In the genomic region with DNA sequence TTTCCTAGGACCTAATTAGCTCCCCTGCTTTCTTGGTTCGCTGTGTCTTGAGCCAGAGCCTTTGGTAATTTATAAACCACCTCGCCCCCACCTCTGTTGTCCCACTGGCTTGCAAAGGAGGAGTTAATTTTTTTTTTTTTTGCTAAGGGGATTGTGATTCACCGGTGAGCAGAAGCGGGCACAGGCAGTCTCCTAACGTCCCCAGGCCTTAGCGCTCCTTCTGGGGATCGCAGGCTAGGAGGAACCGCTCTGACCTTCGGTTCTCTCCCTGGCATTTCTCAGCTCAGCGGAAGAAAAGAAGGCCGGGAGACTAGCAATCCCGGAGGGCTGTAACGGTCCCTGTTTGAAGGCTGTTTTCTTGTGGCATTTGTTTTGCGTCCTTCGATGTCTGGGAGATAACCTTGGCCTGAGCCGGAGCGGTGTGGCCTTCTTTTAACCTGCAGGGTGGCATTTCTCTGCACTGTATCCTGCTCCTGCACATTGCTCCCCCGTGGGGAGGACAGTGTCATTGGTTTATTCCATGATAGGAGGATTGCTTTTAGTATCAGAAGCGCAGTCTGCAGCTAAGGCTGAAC, we compare ENCODE assay signal across 8 mouse cellular contexts. TPM values are rescaled to one million over a fixed set of nuclear protein-coding genes. Genes with fewer than 3 reads are reported as not detected.
DNase-seq lines count a peak whose midpoint lies in the region; ATAC-seq and TF ChIP-seq lines count a peak whose summit lies in the region.

No protein-coding gene starts in this region.

- no peaks in the 10 kb centered on the region for H3K36me3 ChIP-seq in heart, embryonic 11.5 days (ENCODE audit: control insufficient read depth, insufficient read depth, low read length)
- H3K36me3 ChIP-seq in kidney, embryonic 16.5 days (ENCODE audit: insufficient read depth, low read length), result no peaks in the 10 kb centered on the region
- H3K36me3 ChIP-seq in liver, embryonic 14.5 days (replicated peaks; ENCODE audit: control insufficient read depth, insufficient read depth, low read depth), result no peaks in the 10 kb centered on the region

- 6% methylated on average over 19 of the region's 19 CpGs for WGBS in heart, embryonic 11.5 days (ENCODE audit: insufficient replicate concordance)
- WGBS in kidney, embryonic 16.5 days, result 12% methylated on average over 19 of the region's 19 CpGs
- WGBS in liver, embryonic 14.5 days (ENCODE audit: insufficient replicate concordance), result 10% methylated on average over 19 of the region's 19 CpGs

- no peak for TF ChIP-seq CTCF in liver, embryonic 14.5 days (IDR thresholded peaks at IDR 0.05; ENCODE audit: low read depth)

- ATAC-seq in common myeloid progenitor, adult 5-6 weeks (replicated peaks; ENCODE audit: low read depth, poor library complexity, severe bottlenecking), result peak; percentile 22
- ATAC-seq in heart, embryonic 11.5 days (replicated peaks; ENCODE audit: insufficient number of reproducible peaks, low FRiP score, low TSS enrichment), result no peak
- peak; percentile 32; the same call in 1 of the 2 replicates for ATAC-seq in kidney, embryonic 16.5 days (ENCODE audit: low FRiP score, low TSS enrichment)
- no peak for ATAC-seq in liver, embryonic 14.5 days (ENCODE audit: insufficient read depth)

- no peaks in the 10 kb centered on the region for H3K9me3 ChIP-seq in heart, embryonic 11.5 days (replicated peaks; ENCODE audit: control insufficient read depth, low read length)
- H3K9me3 ChIP-seq in kidney, embryonic 16.5 days (ENCODE audit: low read length), result no peaks in the 10 kb centered on the region
- no peaks in the 10 kb centered on the region for H3K9me3 ChIP-seq in liver, embryonic 14.5 days (ENCODE audit: control insufficient read depth, low read length)

- 0 out of 2 replicates have a peak, but pooled peaks cover 2% of the 10 kb centered on the region for H3K4me1 ChIP-seq in heart, embryonic 11.5 days (ENCODE audit: control insufficient read depth, insufficient read depth, low read length)
- H3K4me1 ChIP-seq in kidney, embryonic 16.5 days (ENCODE audit: insufficient read depth, low read length), result peaks cover 8% of the 10 kb centered on the region
- peaks cover 0 to 4% of the 10 kb centered on the region in 2 experiments; a peak in 2 of 4 replicates for H3K4me1 ChIP-seq in liver, embryonic 14.5 days (replicated peaks; ENCODE audit: control insufficient read depth in 2 of 2, insufficient read depth in 2 of 2, low read length in 1 of 2)

- DNase-seq in 416B (ENCODE audit: low read depth) (peak; percentile 76), MN1 (ENCODE audit: low spot score) (peak; percentile 51)
- no peak for DNase-seq in liver, embryonic 14.5 days (ENCODE audit: low read depth in 3 of 3, low spot score in 3 of 3)
- DNase-seq in right cerebral cortex, adult 2 months (ENCODE audit: low spot score in 2 of 2), result peak; percentile 41 to 62
- DNase-seq in urinary bladder, postnatal 4 days (ENCODE audit: low spot score in 2 of 2), result no peak

- H3K4me2 ChIP-seq in heart, embryonic 11.5 days, result peak overlapping the region; percentile 96
- H3K4me2 ChIP-seq in kidney, embryonic 16.5 days (replicated peaks; ENCODE audit: low read depth, low read length), result peak overlapping the region; percentile 97
- H3K4me2 ChIP-seq in liver, embryonic 14.5 days (ENCODE audit: low read depth), result peak overlapping the region; percentile 91

- H3K27ac ChIP-seq in heart, embryonic 11.5 days (ENCODE audit: low read depth, low read length), result no peak overlapping the region
- H3K27ac ChIP-seq in kidney, embryonic 16.5 days (ENCODE audit: low read length), result peak overlapping the region; percentile 81
- no peak overlapping the region for H3K27ac ChIP-seq in liver, embryonic 14.5 days

- no peaks in the 10 kb centered on the region for H3K27me3 ChIP-seq in heart, embryonic 11.5 days (ENCODE audit: control insufficient read depth, insufficient read depth, low read length)
- no peaks in the 10 kb centered on the region for H3K27me3 ChIP-seq in kidney, embryonic 16.5 days (ENCODE audit: insufficient read depth, low read length)
- H3K27me3 ChIP-seq in liver, embryonic 14.5 days (ENCODE audit: control insufficient read depth, insufficient read depth, low read length), result no peaks in the 10 kb centered on the region

- H3K9ac ChIP-seq in heart, embryonic 11.5 days (ENCODE audit: low read depth, low read length), result peak overlapping the region; percentile 74
- H3K9ac ChIP-seq in kidney, embryonic 16.5 days (replicated peaks; ENCODE audit: low read length), result peak overlapping the region; percentile 75
- H3K9ac ChIP-seq in liver, embryonic 14.5 days (replicated peaks), result peak overlapping the region; percentile 56

- no peak for TF ChIP-seq EP300 in liver, embryonic 14.5 days (IDR thresholded peaks at IDR 0.05; ENCODE audit: low read depth)

- H3K4me3 ChIP-seq in heart, embryonic 11.5 days (ENCODE audit: low read depth, low read length), result peak overlapping the region; percentile 73
- H3K4me3 ChIP-seq in kidney, embryonic 16.5 days (ENCODE audit: low read length), result peak overlapping the region; percentile 63
- H3K4me3 ChIP-seq in liver, embryonic 14.5 days (ENCODE audit: insufficient read depth in 1 of 2, low read depth in 2 of 2, low read length in 2 of 2), result peak overlapping the region; percentile 63 to 65

RNA-seq across cellular contexts. Expression of a gene that starts 0.9 kb away (rescaled TPM):
- 17.9 and 20.2 TPM in 2 replicates for total RNA-seq in common myeloid progenitor, adult 5-6 weeks (2017)
- 11.4 and 12.6 TPM in 2 replicates for polyA plus RNA-seq in heart, embryonic 11.5 days (2014; fragmentation: Nextera tagmentation; extraction: Ambion mirVana)
- polyA plus RNA-seq in kidney, embryonic 16.5 days (2015; fragmentation: Nextera tagmentation; extraction: Ambion mirVana), result 25.3 and 26.6 TPM in 2 replicates
- polyA plus RNA-seq in liver, embryonic 14.5 days (2012; rRNA removed), result 0.74 and 1.2 TPM in 2 replicates
- polyA plus RNA-seq in liver, embryonic 14.5 days (2014; fragmentation: Nextera tagmentation; extraction: Ambion mirVana), result 3.0 and 3.2 TPM in 2 replicates

RNA-seq across cellular contexts. Expression of a gene that starts 30.0 kb away (rescaled TPM):
- 46.3 and 65.1 TPM in 2 replicates for total RNA-seq in common myeloid progenitor, adult 5-6 weeks (2017)
- polyA plus RNA-seq in heart, embryonic 11.5 days (2014; fragmentation: Nextera tagmentation; extraction: Ambion mirVana), result 55.9 and 61.0 TPM in 2 replicates
- polyA plus RNA-seq in kidney, embryonic 16.5 days (2015; fragmentation: Nextera tagmentation; extraction: Ambion mirVana), result 58.9 and 63.9 TPM in 2 replicates
- polyA plus RNA-seq in liver, embryonic 14.5 days (2012; rRNA removed), result 12.8 and 15.9 TPM in 2 replicates
- 37.2 and 41.1 TPM in 2 replicates for polyA plus RNA-seq in liver, embryonic 14.5 days (2014; fragmentation: Nextera tagmentation; extraction: Ambion mirVana)

Comparison
In these comparisons a context has a peak if more than half of its experiments do, and no peak if none do; other contexts are left out.
1. DNase-seq: peak in 416B (single experiment), MN1 (single experiment) and right cerebral cortex, adult 2 months (2 of 2); none in liver, embryonic 14.5 days (0 of 3) and urinary bladder, postnatal 4 days (0 of 2).
2. ATAC-seq: peak in common myeloid progenitor, adult 5-6 weeks (single experiment) and kidney, embryonic 16.5 days (single experiment); none in heart, embryonic 11.5 days (single experiment) and liver, embryonic 14.5 days (single experiment).
3. Peak in every context shown above with its lines, with median percentiles within 50 percentile points of each other: H3K4me2 ChIP-seq, H3K4me3 ChIP-seq and H3K9ac ChIP-seq.